11 mouse cellular contexts compared by ENCODE assay signal in genomic region chr17:47179410-47179809, GRCm38 (mm10).
DNase-seq lines count a peak whose midpoint lies in the region; ATAC-seq lines count a peak whose summit lies in the region.
"Had no signal": no experiment of that assay in that cellular context is flagged by ENCODE, and none has a peak within 500 bp of the region (broad histone marks: within the 10 kb centered on the region; RNA-seq: fewer than 3 reads in every experiment).

No protein-coding gene starts in this region.

- H3K27me3 ChIP-seq in kidney, embryonic 15.5 days = no peaks in the 10 kb centered on the region
- H3K27me3 ChIP-seq in embryonic facial prominence, embryonic 10.5 days (replicated peaks; ENCODE audit: low read depth, poor library complexity, severe bottlenecking) = no peaks in the 10 kb centered on the region
- no peaks in the 10 kb centered on the region for H3K27me3 ChIP-seq in embryonic facial prominence, embryonic 15.5 days
- no peaks in the 10 kb centered on the region for H3K27me3 ChIP-seq in limb, embryonic 15.5 days
- H3K27me3 ChIP-seq in midbrain, embryonic 16.5 days (ENCODE audit: control insufficient read depth, insufficient read depth, low read depth, low read length) = no peaks in the 10 kb centered on the region
- H3K27me3 ChIP-seq: hindbrain, embryonic 13.5 days had no signal

- no peak for DNase-seq in kidney, postnatal 14 days
- peak; percentile 53 for DNase-seq in embryonic facial prominence, embryonic 10.5 days (ENCODE audit: low spot score)
- DNase-seq in cerebellum, adult 8-10 months = no peak
- DNase-seq: adrenal gland, postnatal 14 days; heart, adult 2 months; lung, postnatal 10 days had no signal

- peak overlapping the region; percentile 79 for H3K27ac ChIP-seq in kidney, embryonic 15.5 days
- peak overlapping the region; percentile 72; the same call in 1 of the 2 replicates for H3K27ac ChIP-seq in embryonic facial prominence, embryonic 10.5 days (replicated peaks)
- H3K27ac ChIP-seq in embryonic facial prominence, embryonic 15.5 days (replicated peaks) = peak overlapping the region; percentile 78
- peak overlapping the region; percentile 44; the same call in 1 of the 2 replicates for H3K27ac ChIP-seq in limb, embryonic 15.5 days
- H3K27ac ChIP-seq in midbrain, embryonic 16.5 days (ENCODE audit: low read length) = no peak overlapping the region
- H3K27ac ChIP-seq: heart, adult 2 months had no signal

- no peaks in the 10 kb centered on the region for H3K9me3 ChIP-seq in kidney, embryonic 15.5 days (replicated peaks)
- no peaks in the 10 kb centered on the region for H3K9me3 ChIP-seq in embryonic facial prominence, embryonic 10.5 days
- H3K9me3 ChIP-seq in embryonic facial prominence, embryonic 15.5 days (replicated peaks) = no peaks in the 10 kb centered on the region
- no peaks in the 10 kb centered on the region for H3K9me3 ChIP-seq in limb, embryonic 15.5 days
- no peaks in the 10 kb centered on the region for H3K9me3 ChIP-seq in midbrain, embryonic 16.5 days (replicated peaks; ENCODE audit: control insufficient read depth, low read length, poor library complexity, severe bottlenecking)
- H3K9me3 ChIP-seq: hindbrain, embryonic 13.5 days had no signal

- H3K4me2 ChIP-seq in kidney, embryonic 15.5 days = peak overlapping the region; percentile 17; the same call in 1 of the 2 replicates
- no peak overlapping the region; the same call in 1 of the 2 replicates for H3K4me2 ChIP-seq in embryonic facial prominence, embryonic 15.5 days (replicated peaks)
- no peak overlapping the region for H3K4me2 ChIP-seq in limb, embryonic 15.5 days
- H3K4me2 ChIP-seq in midbrain, embryonic 16.5 days (ENCODE audit: low read length) = no peak overlapping the region
- H3K4me2 ChIP-seq: hindbrain, embryonic 13.5 days had no signal

- ATAC-seq in kidney, embryonic 15.5 days (replicated peaks; ENCODE audit: low FRiP score) = 0 out of 2 replicates have a peak, but pooled peaks have one; percentile 34
- ATAC-seq in embryonic facial prominence, embryonic 15.5 days (ENCODE audit: insufficient number of reproducible peaks, low FRiP score, low TSS enrichment, low read depth) = no peak
- ATAC-seq in limb, embryonic 15.5 days (ENCODE audit: insufficient number of reproducible peaks, low FRiP score, low TSS enrichment, low read depth) = no peak
- no peak for ATAC-seq in midbrain, embryonic 16.5 days

- no peak overlapping the region for H3K4me3 ChIP-seq in kidney, embryonic 15.5 days (replicated peaks)
- peak overlapping the region; percentile 23; the same call in 1 of the 2 replicates for H3K4me3 ChIP-seq in embryonic facial prominence, embryonic 10.5 days
- H3K4me3 ChIP-seq in embryonic facial prominence, embryonic 15.5 days (replicated peaks) = no peak overlapping the region
- H3K4me3 ChIP-seq in limb, embryonic 15.5 days = no peak overlapping the region
- no peak overlapping the region for H3K4me3 ChIP-seq in midbrain, embryonic 16.5 days (ENCODE audit: low read depth, low read length)
- H3K4me3 ChIP-seq: heart, adult 2 months; hindbrain, embryonic 13.5 days had no signal

- H3K4me1 ChIP-seq in kidney, embryonic 15.5 days = peaks cover 79% of the 10 kb centered on the region
- peaks cover 56% of the 10 kb centered on the region for H3K4me1 ChIP-seq in embryonic facial prominence, embryonic 10.5 days
- H3K4me1 ChIP-seq in embryonic facial prominence, embryonic 15.5 days = peaks cover 27% of the 10 kb centered on the region
- H3K4me1 ChIP-seq in limb, embryonic 15.5 days = peaks cover 35% of the 10 kb centered on the region
- H3K4me1 ChIP-seq in midbrain, embryonic 16.5 days (ENCODE audit: control insufficient read depth, insufficient read depth, low read length) = peaks cover 18% of the 10 kb centered on the region; the same call in 1 of the 2 replicates

- H3K9ac ChIP-seq in kidney, embryonic 15.5 days = no peak overlapping the region
- no peak overlapping the region for H3K9ac ChIP-seq in embryonic facial prominence, embryonic 15.5 days
- H3K9ac ChIP-seq in limb, embryonic 15.5 days = no peak overlapping the region
- H3K9ac ChIP-seq in midbrain, embryonic 16.5 days (ENCODE audit: low read depth, low read length) = no peak overlapping the region
- H3K9ac ChIP-seq: hindbrain, embryonic 13.5 days had no signal

- no peaks in the 10 kb centered on the region for H3K36me3 ChIP-seq in kidney, embryonic 15.5 days
- H3K36me3 ChIP-seq in embryonic facial prominence, embryonic 10.5 days (replicated peaks) = peaks cover 12% of the 10 kb centered on the region
- no peaks in the 10 kb centered on the region; the same call in 1 of the 2 replicates for H3K36me3 ChIP-seq in embryonic facial prominence, embryonic 15.5 days
- H3K36me3 ChIP-seq in limb, embryonic 15.5 days = 0 out of 2 replicates have a peak, but pooled peaks cover 2% of the 10 kb centered on the region
- no peaks in the 10 kb centered on the region for H3K36me3 ChIP-seq in midbrain, embryonic 16.5 days (ENCODE audit: control insufficient read depth, insufficient read depth, low read length)
- H3K36me3 ChIP-seq: hindbrain, embryonic 13.5 days had no signal

- WGBS in kidney, embryonic 15.5 days = 55% methylated on average over 5 of the region's 5 CpGs
- WGBS in embryonic facial prominence, embryonic 10.5 days = 46% methylated on average over 5 of the region's 5 CpGs
- 29% methylated on average over 5 of the region's 5 CpGs for WGBS in embryonic facial prominence, embryonic 15.5 days
- 25% methylated on average over 5 of the region's 5 CpGs for WGBS in limb, embryonic 15.5 days
- WGBS in midbrain, embryonic 16.5 days = 84% methylated on average over 5 of the region's 5 CpGs
